Mouse (Mus musculus): Measurements from ENCODE around the gene Mdga2.

DNA sequence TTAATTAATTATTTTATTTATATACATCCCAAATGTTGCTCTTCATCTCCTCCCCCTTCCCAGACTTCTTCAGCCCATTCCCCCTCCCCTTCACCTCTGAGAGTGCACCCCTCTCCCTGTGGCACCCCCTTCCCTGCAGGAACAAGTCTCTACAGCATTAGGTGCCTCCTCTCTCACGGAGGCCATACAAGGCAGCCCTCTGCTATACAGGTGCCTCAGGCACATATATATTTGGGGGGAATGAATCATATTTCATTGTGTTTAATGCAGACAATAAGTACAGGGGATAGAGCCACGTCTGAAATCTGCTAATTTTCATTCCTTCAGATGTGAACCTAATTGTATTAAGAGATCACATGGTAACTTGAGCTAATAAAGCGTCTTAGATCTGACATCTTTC, 69.3 kb downstream of the Mdga2 start:
- TF ChIP-seq POLR2A (IDR thresholded peaks at IDR 0.05; ENCODE audit: borderline replicate concordance, control insufficient read depth, low read depth, low read length) = no peak
- no peak for TF ChIP-seq CTCF (IDR thresholded peaks at IDR 0.05; ENCODE audit: control insufficient read depth, insufficient read depth, low read length)

Measured in bone marrow, adult 2 months (tissue).